Mouse (Mus musculus): ENCODE data around the gene Scnn1b. TPM values are rescaled to one million over a fixed set of nuclear protein-coding genes. Genes with fewer than 3 reads are reported as not detected.

Scnn1b gene
- polyA plus RNA-seq, 1 experiment from 2014 or later, result not detected

DNA sequence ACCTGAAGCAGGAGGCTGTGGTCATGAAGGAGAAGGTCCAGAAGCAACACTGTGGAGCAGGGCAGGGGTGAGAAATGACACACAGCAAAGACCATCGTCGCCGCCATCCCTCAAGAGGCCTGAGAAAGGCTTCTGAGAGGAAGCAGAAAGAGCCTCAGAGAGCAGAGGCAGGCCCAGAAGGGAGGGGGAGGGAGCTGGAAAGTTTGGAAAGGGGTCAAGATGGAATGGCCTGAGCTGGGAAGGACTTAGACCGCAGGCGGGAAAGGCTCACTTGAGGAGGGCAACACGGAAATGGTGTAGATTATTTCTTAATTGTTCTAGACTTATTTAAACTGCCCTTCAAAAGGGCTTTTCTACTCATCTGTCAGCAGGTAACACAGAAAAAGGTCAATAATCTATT, 68.8 kb downstream of the Scnn1b start:
- no peaks in the 10 kb centered on the region for H3K4me1 ChIP-seq
- H3K27ac ChIP-seq, result no peak overlapping the region
- peaks cover 37% of the 10 kb centered on the region for H3K36me3 ChIP-seq (replicated peaks)
- 84% methylated on average over 6 of the region's 6 CpGs for WGBS
- no peaks in the 10 kb centered on the region for H3K27me3 ChIP-seq (ENCODE audit: poor library complexity, severe bottlenecking)
- H3K9me3 ChIP-seq, result no peaks in the 10 kb centered on the region
- DNase-seq (ENCODE audit: extremely low spot score, low spot score), result no peak
- no peak overlapping the region for H3K4me3 ChIP-seq

DNA sequence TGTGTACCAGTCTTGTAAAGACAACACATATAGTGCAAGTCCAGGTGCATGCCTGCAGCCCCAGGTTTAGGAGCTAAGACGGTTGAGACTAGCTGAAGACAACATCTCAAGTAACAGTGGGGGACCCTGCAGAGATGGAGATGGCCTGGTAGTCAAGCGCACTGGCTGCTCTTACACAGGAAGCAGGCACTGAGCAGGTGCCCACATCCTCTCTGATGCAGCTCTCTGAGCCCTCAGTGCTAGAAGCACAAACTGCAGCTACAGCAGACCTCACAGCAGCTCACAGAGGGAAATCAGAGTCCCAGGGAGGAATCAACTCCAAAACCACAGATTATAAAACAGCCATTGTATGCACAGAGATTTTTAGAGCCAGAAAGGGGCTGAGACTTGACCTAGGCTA, 69.5 kb downstream of the Scnn1b start:
- no peaks in the 10 kb centered on the region for H3K9me3 ChIP-seq
- H3K27me3 ChIP-seq (ENCODE audit: poor library complexity, severe bottlenecking), result no peaks in the 10 kb centered on the region
- no peak overlapping the region for H3K27ac ChIP-seq
- peaks cover 33% of the 10 kb centered on the region for H3K36me3 ChIP-seq (replicated peaks)
- 84% methylated on average over 2 of the region's 2 CpGs for whole genome bisulfite sequencing
- H3K4me1 ChIP-seq, result no peaks in the 10 kb centered on the region
- H3K4me3 ChIP-seq, result no peak overlapping the region
- no peak for DNase-seq (ENCODE audit: extremely low spot score, low spot score)

DNA sequence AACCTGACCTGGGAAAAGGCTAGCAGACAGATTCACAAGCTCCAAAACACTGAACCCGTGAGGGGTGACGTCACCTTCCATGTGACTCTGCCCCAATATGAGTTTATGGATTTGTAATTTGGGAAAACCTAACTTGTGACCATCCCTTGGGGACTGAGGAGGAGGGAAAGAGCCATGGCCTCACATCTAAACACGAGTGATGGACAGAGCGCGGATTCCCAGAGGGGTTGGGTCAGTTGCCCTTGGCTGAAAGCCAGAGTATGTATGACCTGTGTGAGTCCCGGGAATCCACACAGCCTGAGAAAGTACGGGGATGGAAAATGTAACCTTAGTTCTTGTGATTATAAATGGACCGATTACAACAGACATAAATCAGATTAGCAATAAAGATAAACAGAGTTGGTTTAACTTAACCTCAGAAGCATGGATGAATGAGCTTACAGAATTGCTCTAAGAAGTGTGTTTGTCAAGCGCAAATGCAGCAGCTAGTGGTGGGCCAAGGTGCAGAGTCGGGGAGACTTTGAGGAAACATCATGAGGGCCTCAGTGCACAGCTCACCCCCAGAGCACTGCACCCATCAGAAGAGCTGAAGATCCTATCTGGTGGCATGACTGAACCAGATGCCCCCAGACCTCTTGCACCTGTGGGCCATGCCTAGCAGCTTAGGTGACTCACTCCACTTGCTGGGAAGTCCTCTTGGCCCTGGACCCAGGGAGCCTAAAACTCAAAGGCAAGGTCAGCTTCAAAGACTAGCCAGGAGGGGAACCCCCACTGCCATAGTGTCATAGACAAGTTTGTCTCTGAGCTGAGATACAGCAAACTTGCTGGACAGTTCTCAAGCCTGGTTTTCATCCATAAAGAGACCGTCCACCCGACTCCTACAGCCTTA, 71.3 kb downstream of the Scnn1b start:
- Histone ChIP-seq H3K9me3 (no peaks in the 10 kb centered on the region), H3K36me3 (replicated peaks) (peaks cover 27% of the 10 kb centered on the region), H3K4me3 (no peak overlapping the region), H3K27ac (no peak overlapping the region), H3K4me1 (no peaks in the 10 kb centered on the region), H3K27me3 (ENCODE audit: poor library complexity, severe bottlenecking) (no peaks in the 10 kb centered on the region)
- WGBS, result 92% methylated on average over 12 of the region's 12 CpGs
- DNase-seq (ENCODE audit: extremely low spot score, low spot score), result no peak

DNA sequence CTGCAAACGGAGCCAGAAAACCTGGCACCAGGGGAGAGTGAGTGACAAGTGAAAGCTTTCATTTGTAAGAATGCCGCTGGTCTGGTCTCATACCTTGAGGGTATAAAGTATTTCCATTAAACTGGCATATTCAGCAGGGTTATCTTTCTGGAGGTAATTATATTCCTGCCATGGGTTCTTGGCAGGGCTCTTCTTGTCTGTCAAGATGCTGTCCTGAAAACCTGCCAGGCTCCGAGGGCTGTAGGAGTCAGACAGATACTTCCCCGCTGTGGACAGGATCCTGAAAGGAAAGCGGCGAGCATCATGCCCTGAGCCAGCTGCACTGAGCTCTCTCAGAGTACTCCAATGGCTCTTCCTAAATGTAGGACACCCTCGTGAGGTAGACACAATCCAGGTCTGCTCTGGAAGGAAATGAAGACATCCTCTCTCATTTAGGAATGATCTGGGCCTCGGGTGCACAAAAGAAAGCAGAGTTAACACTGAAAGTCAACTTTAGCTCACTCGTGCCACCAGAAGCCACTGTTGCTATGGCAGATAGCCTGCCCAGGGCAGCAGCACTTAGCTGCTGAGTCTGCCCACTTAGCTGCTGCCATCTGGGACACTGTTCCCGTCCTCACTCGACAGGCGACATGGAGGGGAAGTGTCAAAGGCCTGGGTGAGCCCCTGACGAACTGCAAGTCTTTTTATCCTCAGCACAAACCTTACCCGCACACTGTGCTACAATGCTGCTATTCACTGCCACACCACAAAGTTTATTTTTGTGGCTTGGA, 72.2 kb downstream of the Scnn1b start:
- Histone ChIP-seq H3K36me3 (replicated peaks) (peaks cover 29% of the 10 kb centered on the region), H3K4me1 (no peaks in the 10 kb centered on the region), H3K27ac (no peak overlapping the region), H3K27me3 (ENCODE audit: poor library complexity, severe bottlenecking) (no peaks in the 10 kb centered on the region), H3K9me3 (no peaks in the 10 kb centered on the region), H3K4me3 (no peak overlapping the region)
- DNase-seq (ENCODE audit: extremely low spot score, low spot score), result no peak
- WGBS, result 84% methylated on average over 14 of the region's 14 CpGs

DNA sequence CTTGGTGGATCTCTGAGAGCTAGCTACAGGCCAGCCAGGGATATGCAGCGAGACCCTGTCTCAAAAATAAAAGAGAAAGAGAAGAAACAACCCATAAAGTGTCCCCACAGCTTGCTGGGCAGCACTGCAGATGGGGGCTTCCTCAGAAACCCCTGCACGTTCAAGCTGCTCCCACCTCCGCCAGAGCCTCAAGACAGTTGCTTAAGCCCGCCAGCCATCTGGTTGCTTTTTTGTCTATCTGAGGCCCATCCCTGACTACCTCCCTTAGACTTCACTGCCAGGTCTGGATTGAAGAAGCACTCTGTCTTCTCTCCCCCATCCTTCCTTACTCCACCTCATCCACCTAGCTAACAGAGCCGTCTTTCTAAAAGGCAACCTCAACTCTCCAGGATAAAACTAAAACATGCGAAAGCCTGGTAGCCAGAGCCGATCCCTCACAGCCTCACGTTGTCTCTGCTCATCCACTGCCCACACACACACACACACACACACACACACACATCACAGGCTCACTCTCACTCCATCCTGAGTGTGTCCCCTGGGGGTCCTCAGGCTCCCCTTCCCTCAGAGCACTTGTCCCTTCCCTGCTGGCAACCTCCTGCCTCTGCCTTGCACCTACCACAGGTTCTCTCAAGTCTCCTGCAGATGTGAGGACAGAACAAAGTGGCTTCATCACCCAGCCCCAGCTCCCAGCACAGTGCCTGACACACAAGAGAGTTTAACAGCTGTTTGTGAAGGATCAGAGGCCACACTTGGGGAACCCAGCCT, 73.5 kb downstream of the Scnn1b start:
- no peak overlapping the region for H3K4me3 ChIP-seq
- peaks cover 32% of the 10 kb centered on the region for H3K36me3 ChIP-seq (replicated peaks)
- H3K27me3 ChIP-seq (ENCODE audit: poor library complexity, severe bottlenecking), result no peaks in the 10 kb centered on the region
- DNase-seq (ENCODE audit: extremely low spot score, low spot score), result no peak
- 0 out of 2 replicates have a peak overlapping the region, but pooled peaks have one; percentile 8 for H3K27ac ChIP-seq
- WGBS, result 84% methylated on average over 8 of the region's 8 CpGs
- H3K9me3 ChIP-seq, result no peaks in the 10 kb centered on the region; the same call in 1 of the 2 replicates
- no peaks in the 10 kb centered on the region for H3K4me1 ChIP-seq

DNA sequence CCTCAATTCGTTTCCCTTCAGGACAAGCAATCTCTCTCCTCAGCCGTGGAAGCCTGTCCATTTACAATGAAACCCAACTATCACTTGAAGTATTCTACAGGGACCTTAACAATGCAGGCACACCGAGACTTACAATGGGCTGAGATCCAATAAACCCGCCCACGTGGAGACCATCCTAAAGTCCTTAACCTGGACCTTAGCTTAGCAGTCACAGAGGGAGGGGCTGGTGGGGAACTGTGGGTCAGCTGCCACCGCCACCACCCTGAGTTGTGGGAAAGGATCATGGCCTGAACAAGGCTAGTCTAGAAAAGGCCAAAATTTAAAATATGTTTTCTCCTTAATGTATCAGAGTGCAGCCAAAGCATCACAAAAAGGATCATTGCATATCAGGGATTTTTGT, 74.4 kb downstream of the Scnn1b start:
- H3K36me3 ChIP-seq (replicated peaks), result peaks cover 36% of the 10 kb centered on the region
- H3K9me3 ChIP-seq, result no peaks in the 10 kb centered on the region; the same call in 1 of the 2 replicates
- H3K27me3 ChIP-seq (ENCODE audit: poor library complexity, severe bottlenecking), result no peaks in the 10 kb centered on the region
- H3K27ac ChIP-seq, result no peak overlapping the region
- H3K4me3 ChIP-seq, result no peak overlapping the region
- H3K4me1 ChIP-seq, result no peaks in the 10 kb centered on the region
- WGBS, result 76% methylated on average over 6 of the region's 6 CpGs
- DNase-seq (ENCODE audit: extremely low spot score, low spot score), result no peak

DNA sequence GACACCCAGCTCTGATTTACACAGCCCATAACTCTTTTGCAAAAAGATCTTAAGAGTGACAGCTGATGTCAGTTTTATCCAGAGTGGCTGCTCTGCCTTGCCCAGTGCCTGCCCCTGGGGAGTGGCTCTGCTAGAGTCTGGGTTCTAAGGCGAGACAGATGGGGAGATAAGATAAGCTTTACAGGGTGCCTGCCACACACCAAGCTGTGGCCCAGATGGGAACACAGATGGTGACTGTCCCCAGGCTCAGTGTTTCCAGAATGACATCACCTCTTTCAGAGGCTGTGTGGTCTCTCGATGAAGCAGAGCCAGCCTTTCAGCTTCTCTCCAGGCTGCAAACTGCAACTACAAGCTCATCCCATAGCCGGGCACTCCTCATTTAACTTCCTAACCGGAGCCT, 74.9 kb downstream of the Scnn1b start:
- H3K9me3 ChIP-seq, result no peaks in the 10 kb centered on the region; the same call in 1 of the 2 replicates
- no peaks in the 10 kb centered on the region for H3K4me1 ChIP-seq
- no peak overlapping the region for H3K27ac ChIP-seq
- peaks cover 36% of the 10 kb centered on the region for H3K36me3 ChIP-seq (replicated peaks)
- H3K27me3 ChIP-seq (ENCODE audit: poor library complexity, severe bottlenecking), result no peaks in the 10 kb centered on the region
- H3K4me3 ChIP-seq, result no peak overlapping the region
- DNase-seq (ENCODE audit: extremely low spot score, low spot score), result no peak
- WGBS, result 74% methylated on average over 4 of the region's 4 CpGs

DNA sequence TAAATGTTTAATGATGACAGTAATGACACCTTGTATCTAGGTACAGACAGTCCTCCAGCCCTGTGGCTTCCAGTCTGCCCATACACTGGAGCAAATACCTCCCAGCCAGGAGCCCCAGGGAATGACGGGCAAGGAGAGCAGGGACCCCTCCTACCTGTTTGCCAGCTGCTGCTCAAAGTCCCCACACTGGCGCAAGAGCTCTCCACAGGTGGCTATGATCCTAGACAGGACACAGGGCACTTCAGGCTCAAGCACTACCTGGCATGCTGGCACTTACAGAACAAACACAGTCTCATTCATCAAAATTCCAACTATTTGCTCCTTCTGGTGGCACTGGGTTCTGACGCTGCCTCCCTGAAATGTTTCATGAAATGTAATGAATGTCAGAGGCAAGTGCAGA, 76.2 kb downstream of the Scnn1b start:
- DNase-seq (ENCODE audit: extremely low spot score, low spot score), result no peak
- Histone ChIP-seq H3K4me3 (no peak overlapping the region), H3K4me1 (no peaks in the 10 kb centered on the region), H3K9me3 (no peaks in the 10 kb centered on the region; the same call in 1 of the 2 replicates), H3K27me3 (ENCODE audit: poor library complexity, severe bottlenecking) (no peaks in the 10 kb centered on the region), H3K36me3 (replicated peaks) (peaks cover 28% of the 10 kb centered on the region), H3K27ac (no peak overlapping the region)
- WGBS, result 95% methylated on average over 3 of the region's 3 CpGs

DNA sequence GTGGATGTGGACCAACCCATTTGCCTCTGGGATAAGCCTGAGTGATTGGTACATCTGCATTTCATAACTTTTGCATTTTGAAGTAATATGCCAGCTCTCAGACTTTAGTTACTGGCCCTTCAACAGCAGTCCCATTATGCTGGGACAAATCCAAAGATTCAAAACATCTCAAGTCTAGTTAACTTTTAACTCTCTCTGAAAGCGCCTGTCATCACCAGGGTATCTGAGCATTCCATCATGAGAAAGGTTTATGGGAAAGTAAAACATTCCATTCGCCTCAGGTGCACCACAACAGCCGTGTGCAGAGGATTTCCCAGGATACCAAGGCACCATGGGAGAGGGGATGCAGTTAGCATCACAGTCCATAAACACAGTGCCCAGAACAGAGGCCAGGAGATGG, 76.8 kb downstream of the Scnn1b start:
- DNase-seq (ENCODE audit: extremely low spot score, low spot score), result no peak
- Histone ChIP-seq H3K27me3 (ENCODE audit: poor library complexity, severe bottlenecking) (no peaks in the 10 kb centered on the region), H3K4me3 (no peak overlapping the region), H3K9me3 (no peaks in the 10 kb centered on the region; the same call in 1 of the 2 replicates), H3K27ac (no peak overlapping the region), H3K36me3 (replicated peaks) (peaks cover 24% of the 10 kb centered on the region), H3K4me1 (no peaks in the 10 kb centered on the region)
- WGBS, result 92% methylated on average over 3 of the region's 3 CpGs

DNA sequence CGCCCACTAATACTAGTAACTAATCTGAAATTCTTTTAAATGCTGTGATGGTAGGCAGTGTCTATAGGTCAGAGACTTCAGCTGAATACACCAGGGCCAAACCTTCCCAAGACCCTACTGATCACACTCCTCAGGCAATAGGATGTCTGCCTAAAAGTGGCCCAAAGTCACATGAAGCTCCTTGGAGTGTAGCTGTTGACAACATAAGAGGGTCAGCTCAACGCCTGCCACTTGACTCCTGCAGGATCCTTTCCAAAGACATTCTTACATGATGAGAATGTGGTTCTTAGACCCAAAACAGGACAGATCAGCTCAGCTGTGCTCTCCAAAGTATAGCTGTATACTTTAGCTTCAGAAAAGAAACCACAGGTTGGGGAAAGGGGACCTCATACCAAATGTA, 77.5 kb downstream of the Scnn1b start:
- WGBS, result 96% methylated on average over 2 of the region's 2 CpGs

DNA sequence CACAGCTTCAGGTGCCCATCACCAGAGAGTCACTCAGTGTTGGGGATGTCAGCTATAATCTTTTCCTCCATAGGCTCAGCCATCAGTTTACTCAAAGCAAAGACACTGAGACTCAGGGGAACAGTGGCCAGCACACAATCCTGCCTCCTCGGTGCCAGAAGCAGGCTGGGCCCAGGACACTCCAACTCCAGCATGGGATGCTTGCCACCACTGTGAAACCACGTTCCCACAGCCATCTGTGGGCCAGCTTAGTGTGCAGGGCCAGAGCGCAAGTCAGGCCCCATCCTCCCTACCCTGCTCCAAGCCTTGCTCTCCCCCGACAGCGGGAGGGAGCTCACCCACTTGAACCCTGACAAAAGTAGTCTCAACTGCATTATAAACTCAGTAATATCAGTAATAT, 81.4 kb downstream of the Scnn1b start:
- H3K4me3 ChIP-seq, result no peak overlapping the region
- H3K4me1 ChIP-seq, result no peaks in the 10 kb centered on the region
- WGBS, result 91% methylated on average over 5 of the region's 5 CpGs
- no peaks in the 10 kb centered on the region; the same call in 1 of the 2 replicates for H3K9me3 ChIP-seq
- no peak overlapping the region for H3K27ac ChIP-seq
- no peak for DNase-seq (ENCODE audit: extremely low spot score, low spot score)
- no peaks in the 10 kb centered on the region for H3K27me3 ChIP-seq (ENCODE audit: poor library complexity, severe bottlenecking)
- peaks cover 42% of the 10 kb centered on the region for H3K36me3 ChIP-seq (replicated peaks)

More for the DNA sequence above, 77.5 kb downstream of the Scnn1b start:
- DNase-seq (ENCODE audit: extremely low spot score, low spot score), result no peak
- Histone ChIP-seq H3K4me1 (no peaks in the 10 kb centered on the region), H3K36me3 (replicated peaks) (peaks cover 22% of the 10 kb centered on the region), H3K4me3 (no peak overlapping the region), H3K9me3 (no peaks in the 10 kb centered on the region; the same call in 1 of the 2 replicates), H3K27ac (no peak overlapping the region), H3K27me3 (ENCODE audit: poor library complexity, severe bottlenecking) (no peaks in the 10 kb centered on the region)

DNA sequence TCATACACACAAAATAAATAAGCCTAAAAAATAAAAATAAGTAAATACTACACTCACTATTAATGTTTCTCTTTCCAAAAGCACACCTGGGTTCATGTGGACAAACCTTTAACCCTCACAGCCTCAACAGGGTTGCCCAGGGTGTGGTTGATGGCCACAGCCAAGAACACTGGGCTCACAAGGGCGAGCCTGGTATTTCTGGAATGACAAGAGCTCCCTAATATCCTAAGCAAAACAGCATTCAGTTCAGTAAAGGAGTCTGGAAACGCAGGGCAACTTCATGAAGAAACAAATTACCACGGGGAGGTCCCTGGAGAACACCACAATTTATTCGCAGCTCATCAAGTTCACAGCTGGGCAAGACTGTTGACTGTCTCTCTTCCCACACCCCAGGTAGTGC, 82.7 kb downstream of the Scnn1b start:
- Histone ChIP-seq H3K27me3 (ENCODE audit: poor library complexity, severe bottlenecking) (no peaks in the 10 kb centered on the region), H3K4me3 (no peak overlapping the region), H3K9me3 (no peaks in the 10 kb centered on the region; the same call in 1 of the 2 replicates), H3K4me1 (no peaks in the 10 kb centered on the region), H3K27ac (no peak overlapping the region), H3K36me3 (replicated peaks) (peaks cover 35% of the 10 kb centered on the region)
- 81% methylated on average over 4 of the region's 4 CpGs for WGBS
- no peak for DNase-seq (ENCODE audit: extremely low spot score, low spot score)
